Mouse (Mus musculus) limb, embryonic 12.5 days (tissue): Measurements from ENCODE around the gene Msi2. TPM values are rescaled to one million over a fixed set of nuclear protein-coding genes. Genes with fewer than 3 reads are reported as not detected.
A peak's percentile ranks its signal among the peaks of the same experiment; 100 is the strongest.

Experiments
- ATAC-seq: fragments of 200-750 bp; cut with Nextera tagmentation; 2 replicates; pipeline ENCODE4 v1.8.0; 2017; ENCODE audit warnings: low read depth, moderate TSS enrichment; ENCODE audit not compliant: insufficient number of reproducible peaks, insufficient read depth, low FRiP score, low TSS enrichment
- H3K27ac ChIP-seq: fragments of 300-500 bp; sonication (generic); 2 replicates; pipeline ENCODE4 v1.5.1; 2016; ENCODE audit warnings: mild to moderate bottlenecking, moderate library complexity
- H3K27me3 ChIP-seq: fragments of 300-500 bp; sonication (generic); 2 replicates; pipeline ENCODE4 v1.6.1; 2016; ENCODE audit warnings: mild to moderate bottlenecking, moderate library complexity
- H3K36me3 ChIP-seq: fragments of 300-500 bp; sonication (generic); 2 replicates; pipeline ENCODE4 v1.6.1; 2016; ENCODE audit warnings: mild to moderate bottlenecking, moderate library complexity
- H3K4me1 ChIP-seq: fragments of 300-500 bp; sonication (generic); replicated peaks from 2 replicates; pipeline ENCODE4 v1.6.1; 2016
- H3K4me2 ChIP-seq: fragments of 300-500 bp; sonication (generic); 2 replicates; pipeline ENCODE4 v1.6.1; 2016; ENCODE audit warnings: mild to moderate bottlenecking, moderate library complexity
- H3K4me3 ChIP-seq: fragments of 300-500 bp; sonication (generic); replicated peaks from 2 replicates; pipeline ENCODE4 v1.5.1; 2016; ENCODE audit warnings: mild to moderate bottlenecking
- H3K9ac ChIP-seq: fragments of 300-500 bp; sonication (generic); replicated peaks from 2 replicates; pipeline ENCODE4 v1.6.1; 2016; ENCODE audit warnings: mild to moderate bottlenecking, moderate library complexity
- H3K9me3 ChIP-seq: fragments of 300-500 bp; sonication (generic); 2 replicates; pipeline ENCODE4 v1.6.1; 2016; ENCODE audit warnings: mild to moderate bottlenecking, moderate library complexity
- WGBS: fragments of 180-500 bp; shearing (Covaris S2); methylation state at CpG from one replicate; pipeline ENCODE4 v1.1.7; 2016; 5-methylcytosine and 5-hydroxymethylcytosine counted together
- polyA plus RNA-seq: library from polyadenylated mRNA; unstranded; fragments of >200 nt; fragmentation: Nextera tagmentation; extraction: Ambion mirVana; gene quantifications from 2 replicates; pipeline ENCODE4 v1.2.1, GENCODE M21; 2016

The Msi2 gene
- polyA plus RNA-seq, 1 experiment from 2014 or later, result 24.0 TPM

GRCm38 (mm10) chr11:88332309-88332934, 385.9 kb downstream of the Msi2 start:
- H3K4me1 ChIP-seq, result peaks cover 34% of the 10 kb centered on the region
- H3K9ac ChIP-seq, result no peak overlapping the region
- H3K4me3 ChIP-seq, result no peak overlapping the region
- peak; percentile 31; the same call in 1 of the 2 replicates for ATAC-seq
- no peak overlapping the region for H3K4me2 ChIP-seq
- 0 out of 2 replicates have a peak, but pooled peaks cover 3% of the 10 kb centered on the region for H3K27me3 ChIP-seq
- 33% methylated on average over 8 of the region's 8 CpGs for WGBS
- no peak overlapping the region for H3K27ac ChIP-seq
- no peaks in the 10 kb centered on the region for H3K9me3 ChIP-seq
- peaks cover 12% of the 10 kb centered on the region; the same call in 1 of the 2 replicates for H3K36me3 ChIP-seq

- no peak overlapping the region for H3K27ac ChIP-seq
- H3K27me3 ChIP-seq, result 0 out of 2 replicates have a peak, but pooled peaks cover 3% of the 10 kb centered on the region
- H3K9me3 ChIP-seq, result no peaks in the 10 kb centered on the region
- H3K36me3 ChIP-seq, result peaks cover 8% of the 10 kb centered on the region; the same call in 1 of the 2 replicates
- no peak overlapping the region for H3K9ac ChIP-seq
- H3K4me1 ChIP-seq, result peaks cover 40% of the 10 kb centered on the region
- no peak overlapping the region for H3K4me2 ChIP-seq
- no peak for ATAC-seq
- no peak overlapping the region for H3K4me3 ChIP-seq
- 80% methylated on average over 8 of the region's 8 CpGs for WGBS
Measured at GRCm38 (mm10) chr11:88331722-88332121, 386.6 kb downstream of the Msi2 start.

GRCm38 (mm10) chr11:88330799-88331198, 387.5 kb downstream of the Msi2 start:
- WGBS, result 49% methylated on average over 11 of the region's 11 CpGs
- Histone ChIP-seq H3K27ac (no peak overlapping the region), H3K27me3 (0 out of 2 replicates have a peak, but pooled peaks cover 3% of the 10 kb centered on the region), H3K36me3 (peaks cover 5% of the 10 kb centered on the region; the same call in 1 of the 2 replicates), H3K4me2 (no peak overlapping the region), H3K9ac (no peak overlapping the region), H3K4me3 (no peak overlapping the region), H3K4me1 (peaks cover 41% of the 10 kb centered on the region), H3K9me3 (no peaks in the 10 kb centered on the region)
- no peak for ATAC-seq

GRCm38 (mm10) chr11:88328813-88329595, 389.3 kb downstream of the Msi2 start:
- H3K27ac ChIP-seq, result no peak overlapping the region
- no peaks in the 10 kb centered on the region for H3K9me3 ChIP-seq
- H3K4me3 ChIP-seq, result no peak overlapping the region
- no peak overlapping the region for H3K9ac ChIP-seq
- 0 out of 2 replicates have a peak, but pooled peaks cover 3% of the 10 kb centered on the region for H3K27me3 ChIP-seq
- no peak for ATAC-seq
- H3K36me3 ChIP-seq, result no peaks in the 10 kb centered on the region
- H3K4me1 ChIP-seq, result peaks cover 35% of the 10 kb centered on the region
- WGBS, result 88% methylated on average over 17 of the region's 17 CpGs
- H3K4me2 ChIP-seq, result no peak overlapping the region

- Histone ChIP-seq H3K27me3 (0 out of 2 replicates have a peak, but pooled peaks cover 3% of the 10 kb centered on the region), H3K4me3 (no peak overlapping the region), H3K36me3 (no peaks in the 10 kb centered on the region), H3K4me2 (no peak overlapping the region), H3K27ac (no peak overlapping the region), H3K4me1 (peaks cover 27% of the 10 kb centered on the region), H3K9me3 (0 out of 2 replicates have a peak, but pooled peaks cover 3% of the 10 kb centered on the region), H3K9ac (no peak overlapping the region)
- no peak for ATAC-seq
- WGBS, result 5% methylated on average over 4 of the region's 4 CpGs
Measured at GRCm38 (mm10) chr11:88327016-88327415, 391.3 kb downstream of the Msi2 start.

- H3K4me3 ChIP-seq, result no peak overlapping the region
- no peaks in the 10 kb centered on the region for H3K4me1 ChIP-seq
- H3K4me2 ChIP-seq, result no peak overlapping the region
- no peak overlapping the region for H3K27ac ChIP-seq
- 0 out of 2 replicates have a peak, but pooled peaks cover 6% of the 10 kb centered on the region for H3K9me3 ChIP-seq
- H3K9ac ChIP-seq, result no peak overlapping the region
- 76% methylated on average over 5 of the region's 5 CpGs for WGBS
- no peak for ATAC-seq
- H3K36me3 ChIP-seq, result no peaks in the 10 kb centered on the region
- H3K27me3 ChIP-seq, result no peaks in the 10 kb centered on the region; the same call in 1 of the 2 replicates
Measured at GRCm38 (mm10) chr11:88318850-88319249, 399.5 kb downstream of the Msi2 start.

- Histone ChIP-seq H3K4me1 (no peaks in the 10 kb centered on the region; the same call in none of the 2 replicates), H3K9ac (no peak overlapping the region), H3K4me2 (no peak overlapping the region), H3K9me3 (no peaks in the 10 kb centered on the region), H3K36me3 (no peaks in the 10 kb centered on the region), H3K27me3 (peaks cover 15% of the 10 kb centered on the region; the same call in 1 of the 2 replicates), H3K4me3 (no peak overlapping the region), H3K27ac (no peak overlapping the region)
- ATAC-seq, result no peak
- WGBS, result 79% methylated on average over 5 of the region's 5 CpGs
Measured at GRCm38 (mm10) chr11:88315393-88315792, 402.9 kb downstream of the Msi2 start.

- Histone ChIP-seq H3K4me1 (peaks cover 9% of the 10 kb centered on the region), H3K9ac (no peak overlapping the region), H3K27me3 (peaks cover 21% of the 10 kb centered on the region; the same call in 1 of the 2 replicates), H3K9me3 (no peaks in the 10 kb centered on the region), H3K4me3 (no peak overlapping the region), H3K4me2 (no peak overlapping the region), H3K36me3 (no peaks in the 10 kb centered on the region), H3K27ac (no peak overlapping the region)
- ATAC-seq, result no peak
- 69% methylated on average over 6 of the region's 6 CpGs for WGBS
Measured at GRCm38 (mm10) chr11:88314471-88314870, 403.8 kb downstream of the Msi2 start.

GRCm38 (mm10) chr11:88313512-88313911, 404.8 kb downstream of the Msi2 start:
- WGBS, result 12% methylated on average over 8 of the region's 8 CpGs
- Histone ChIP-seq H3K27me3 (peaks cover 21% of the 10 kb centered on the region; the same call in 1 of the 2 replicates), H3K36me3 (no peaks in the 10 kb centered on the region), H3K4me3 (no peak overlapping the region), H3K27ac (no peak overlapping the region), H3K4me1 (peaks cover 15% of the 10 kb centered on the region), H3K9ac (no peak overlapping the region), H3K4me2 (no peak overlapping the region), H3K9me3 (no peaks in the 10 kb centered on the region)
- no peak for ATAC-seq

- H3K4me1 ChIP-seq, result peaks cover 15% of the 10 kb centered on the region
- H3K36me3 ChIP-seq, result no peaks in the 10 kb centered on the region
- ATAC-seq, result no peak
- H3K4me3 ChIP-seq, result no peak overlapping the region
- no peaks in the 10 kb centered on the region for H3K9me3 ChIP-seq
- WGBS, result 73% methylated on average over 7 of the region's 7 CpGs
- no peak overlapping the region for H3K9ac ChIP-seq
- peaks cover 21% of the 10 kb centered on the region; the same call in 1 of the 2 replicates for H3K27me3 ChIP-seq
- H3K4me2 ChIP-seq, result no peak overlapping the region
- H3K27ac ChIP-seq, result no peak overlapping the region
Measured at GRCm38 (mm10) chr11:88311606-88312005, 406.7 kb downstream of the Msi2 start.

GRCm38 (mm10) chr11:88310773-88311172, 407.5 kb downstream of the Msi2 start:
- Histone ChIP-seq H3K36me3 (no peaks in the 10 kb centered on the region), H3K27me3 (peaks cover 21% of the 10 kb centered on the region; the same call in 1 of the 2 replicates), H3K27ac (no peak overlapping the region), H3K4me2 (no peak overlapping the region), H3K4me3 (no peak overlapping the region), H3K9ac (no peak overlapping the region), H3K4me1 (peaks cover 15% of the 10 kb centered on the region), H3K9me3 (no peaks in the 10 kb centered on the region)
- ATAC-seq, result no peak
- WGBS, result 54% methylated on average over 6 of the region's 6 CpGs
